Mouse (Mus musculus) ovary, postnatal 10 days (tissue): ENCODE measurements around the gene Gadd45g.

ENCODE experiments used
- DNase-seq: peaks from one replicate; pipeline ENCODE4 v3.0.0; 2022; ENCODE audit warnings: low spot score

Gadd45g gene

DNA sequence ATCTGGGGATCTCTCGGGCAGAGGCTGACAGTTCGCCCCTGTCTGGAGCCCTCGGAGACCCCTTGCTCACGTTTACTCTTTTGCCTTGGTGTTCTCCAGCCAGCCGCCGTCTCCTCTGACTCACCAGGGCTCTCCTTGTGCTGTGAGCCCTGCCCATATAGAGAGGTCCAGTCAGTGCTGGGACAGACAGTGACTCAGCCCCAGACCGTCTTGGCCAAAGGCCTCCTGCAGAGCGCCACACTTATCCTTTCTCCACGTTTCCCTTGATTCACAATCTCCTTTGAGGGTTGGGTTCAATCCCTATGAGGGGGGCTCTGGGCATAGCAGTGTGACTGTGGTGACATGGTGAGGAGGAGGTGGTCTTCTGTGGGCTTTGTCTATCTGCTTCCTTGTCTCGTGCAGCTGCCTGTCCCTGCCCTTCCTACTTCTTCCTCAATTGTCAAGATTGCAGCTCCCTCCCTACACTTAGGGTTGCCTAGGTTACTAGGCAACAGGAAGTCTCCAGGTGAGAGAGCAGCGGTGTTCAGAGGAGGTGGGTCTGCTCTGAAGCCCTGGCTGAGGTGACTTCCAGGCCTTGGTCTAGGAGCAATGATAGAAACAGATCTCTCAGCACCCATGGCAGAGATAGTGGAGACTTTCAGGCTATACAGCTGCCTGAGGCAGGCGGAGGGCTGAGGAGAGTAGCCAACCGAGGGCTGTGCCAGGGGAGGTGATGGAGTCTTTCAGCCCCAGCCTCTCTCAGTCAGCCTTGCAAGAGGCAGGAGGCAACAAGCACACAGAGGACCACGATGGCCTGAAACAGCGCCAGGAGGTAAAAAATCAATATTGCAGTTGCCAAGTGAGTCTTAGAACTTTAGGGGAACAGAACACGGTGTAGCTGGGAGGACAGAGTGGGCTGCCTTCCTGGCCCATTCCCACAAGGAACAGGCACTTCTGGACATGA lies 7.1 kb downstream of the Gadd45g start:
- DNase-seq, result no peak

DNA sequence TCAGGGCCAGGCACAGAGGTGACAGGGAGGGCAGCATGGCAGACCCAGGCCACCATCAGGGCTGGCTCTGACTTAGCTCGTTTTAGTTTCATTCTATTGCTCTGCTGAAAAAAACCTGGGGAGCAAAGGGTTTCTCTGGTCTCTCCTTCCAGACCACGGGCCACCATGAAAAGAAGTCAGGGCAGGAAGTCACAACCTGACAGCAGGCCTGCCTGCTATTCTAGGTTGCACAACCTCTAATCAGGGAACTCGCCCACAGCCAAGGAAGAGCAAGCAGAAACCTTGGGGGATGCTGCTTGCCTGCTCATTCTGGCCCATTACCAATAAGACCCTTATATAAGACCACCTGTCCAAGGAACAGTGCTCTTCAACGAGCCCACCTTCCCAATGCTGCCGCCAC lies 9.1 kb downstream of the Gadd45g start:
- DNase-seq, result no peak

DNA sequence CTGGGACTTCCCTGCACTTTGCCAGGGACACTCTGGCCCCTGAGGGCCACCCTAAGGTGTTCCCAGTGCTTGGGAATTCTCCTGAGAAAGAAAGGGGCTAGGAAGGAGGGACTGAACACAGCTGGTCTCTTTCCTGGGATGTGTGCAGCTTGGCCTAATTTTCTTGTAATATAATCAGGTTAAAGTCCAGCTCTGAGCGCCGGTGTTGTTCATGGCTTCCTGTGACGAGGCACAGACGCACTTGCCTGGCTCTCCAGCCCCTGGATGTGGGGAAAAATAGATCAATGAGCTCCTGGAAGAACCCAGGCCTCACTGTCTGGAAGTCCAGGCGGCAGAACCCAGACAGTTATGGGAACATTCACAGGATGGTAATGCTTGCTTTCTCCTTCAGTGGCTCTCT lies 10.7 kb downstream of the Gadd45g start:
- no peak for DNase-seq

DNA sequence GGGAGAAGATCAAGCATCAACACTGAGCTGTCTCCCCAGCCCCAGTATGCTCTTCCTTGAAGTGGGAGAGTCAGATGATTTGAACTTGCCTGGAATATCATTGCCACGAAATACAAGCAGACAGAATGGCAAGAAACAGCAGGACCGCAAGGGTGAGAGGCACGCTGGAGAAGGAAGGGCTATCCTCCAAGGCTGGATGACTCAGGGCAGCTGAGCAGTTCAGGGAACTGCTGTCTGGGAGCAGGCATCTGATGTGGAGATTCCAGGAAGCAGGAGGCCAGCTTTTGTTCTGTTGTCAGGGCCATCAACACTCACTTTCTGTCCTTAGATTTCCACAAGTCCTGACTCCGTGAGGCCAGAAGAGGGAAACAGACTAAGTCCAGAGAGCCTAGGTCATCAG lies 12.0 kb downstream of the Gadd45g start:
- DNase-seq, result no peak

DNA sequence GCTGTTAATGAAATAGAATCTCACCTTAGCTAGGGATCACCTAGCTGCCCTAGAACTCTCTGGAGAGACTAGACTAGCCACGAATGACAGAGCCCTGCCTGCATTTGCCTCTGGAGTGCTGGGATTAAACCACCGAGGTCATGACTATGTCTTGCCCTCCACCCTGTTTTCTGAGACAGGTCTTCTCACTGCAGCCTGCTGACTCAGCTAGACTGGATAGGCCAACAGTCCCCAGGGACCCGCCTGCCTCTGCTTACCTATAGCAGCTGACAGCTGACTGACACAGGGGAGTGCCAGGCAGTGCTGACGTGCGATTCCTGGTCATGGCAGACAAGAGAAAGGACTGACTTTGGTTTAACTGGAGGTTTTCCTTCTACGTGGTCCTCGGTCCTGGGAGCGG lies 12.7 kb downstream of the Gadd45g start:
- DNase-seq, result no peak

DNA sequence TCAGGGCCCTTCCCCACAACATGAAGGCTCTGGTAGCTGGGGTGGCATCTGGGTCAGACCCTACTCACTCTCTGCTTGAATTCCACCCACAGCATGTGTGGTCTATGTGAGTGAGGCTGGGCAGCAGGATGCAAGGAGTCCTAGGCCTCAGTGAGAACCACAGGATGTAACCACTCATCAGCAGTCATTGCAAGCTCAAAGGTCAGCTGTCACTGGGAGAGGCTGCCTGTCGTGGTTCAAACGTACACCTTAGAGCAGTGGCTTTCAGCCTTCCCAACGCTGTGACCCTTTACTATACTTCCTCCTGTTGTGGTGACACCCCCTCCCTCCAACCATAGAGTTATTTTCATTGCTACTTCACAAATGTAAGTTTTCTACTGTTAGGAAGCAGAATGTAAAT lies 13.3 kb downstream of the Gadd45g start:
- no peak for DNase-seq

DNA sequence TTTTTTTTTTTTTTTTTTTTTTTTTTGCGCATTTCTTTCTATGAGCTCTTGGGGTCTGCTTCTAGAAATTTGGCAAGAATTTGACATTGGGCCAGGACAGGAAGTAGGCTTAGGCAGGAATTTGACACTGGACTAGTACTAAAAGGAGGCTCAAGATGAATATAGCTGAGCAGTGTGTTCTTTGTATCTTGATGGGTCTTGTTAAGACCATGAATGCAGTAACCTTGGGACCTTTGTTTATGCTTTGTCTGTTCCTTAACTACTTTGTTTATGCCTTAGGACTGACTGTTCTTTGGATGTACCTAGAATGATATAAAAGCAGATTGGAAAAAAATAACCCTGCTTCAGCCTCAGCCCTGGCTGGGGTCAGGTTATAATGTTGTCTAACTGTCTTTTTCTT lies 16.3 kb downstream of the Gadd45g start:
- no peak for DNase-seq

DNA sequence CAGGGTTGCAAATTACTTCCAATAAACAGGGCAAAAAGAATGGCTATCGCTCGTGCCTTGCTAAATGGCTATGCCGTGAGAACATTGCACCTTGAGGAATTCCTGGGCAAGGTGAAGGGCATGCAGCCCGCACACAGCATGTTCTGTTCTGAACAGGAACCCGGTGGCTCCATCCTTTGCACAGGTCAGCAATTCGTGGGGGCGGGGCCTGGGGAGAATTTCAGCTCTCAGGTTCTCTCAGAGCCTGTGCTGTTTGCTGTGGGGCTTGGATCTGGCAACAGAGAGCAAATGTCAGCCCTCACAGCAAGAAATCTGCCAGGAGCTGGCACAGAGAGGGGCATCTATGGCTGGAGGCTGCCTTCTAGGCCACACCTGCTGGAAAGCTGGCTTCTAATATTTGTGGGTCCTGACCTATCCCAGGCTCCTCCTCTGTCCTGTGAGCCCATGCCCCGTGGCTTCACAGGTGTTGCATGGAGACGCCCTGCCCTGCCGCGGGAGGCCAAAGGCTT lies 19.7 kb downstream of the Gadd45g start:
- no peak for DNase-seq

DNA sequence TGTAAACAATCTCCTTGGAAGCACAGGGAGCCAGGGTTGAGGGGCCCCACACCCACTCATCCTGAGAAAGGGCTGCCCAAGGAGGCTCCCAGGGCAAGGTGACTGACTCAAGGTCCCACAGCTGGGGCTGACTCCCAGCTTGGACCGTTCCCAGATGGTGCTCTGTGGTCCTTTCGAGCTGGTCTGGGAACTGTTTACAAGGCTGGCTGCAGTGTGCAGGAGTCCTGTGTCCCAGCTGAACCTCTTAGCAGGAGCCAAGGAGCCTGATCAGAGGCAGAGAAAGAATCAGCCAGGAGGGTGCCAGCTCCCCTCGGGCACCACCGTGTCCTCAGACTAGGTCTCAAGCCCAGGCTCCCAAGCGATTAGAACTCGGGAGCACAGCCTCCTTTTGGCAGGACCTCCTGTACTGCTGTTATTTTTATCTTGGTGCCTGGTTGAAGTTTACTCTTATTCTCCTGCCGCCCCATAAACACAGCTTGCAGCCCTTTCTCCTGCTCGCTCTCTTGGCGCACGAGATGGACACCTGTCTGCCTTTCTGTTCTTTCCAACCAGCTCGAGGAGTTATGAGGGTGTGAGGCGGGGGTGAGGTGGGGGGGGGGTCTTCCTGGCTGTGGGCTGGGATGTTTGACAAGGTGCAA lies 22.1 kb downstream of the Gadd45g start:
- DNase-seq, result no peak

DNA sequence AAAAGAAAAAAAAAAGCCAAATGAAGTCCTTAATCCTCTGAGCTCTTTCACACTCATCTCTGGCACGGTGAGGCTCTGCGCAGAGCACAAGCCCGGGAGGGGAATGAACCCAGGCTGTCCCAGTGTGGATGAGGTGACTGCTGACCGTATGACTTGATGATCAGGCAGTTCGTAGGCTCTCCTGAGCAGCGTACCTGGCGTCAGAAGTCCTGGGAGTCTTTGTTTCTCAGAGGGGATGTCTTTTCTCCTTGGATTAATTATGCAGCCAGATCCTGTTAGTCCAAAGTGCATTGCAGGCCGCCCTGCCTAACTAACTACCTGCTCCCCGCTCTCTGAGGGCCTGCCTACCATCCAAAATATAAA lies 22.6 kb downstream of the Gadd45g start:
- no peak for DNase-seq

DNA sequence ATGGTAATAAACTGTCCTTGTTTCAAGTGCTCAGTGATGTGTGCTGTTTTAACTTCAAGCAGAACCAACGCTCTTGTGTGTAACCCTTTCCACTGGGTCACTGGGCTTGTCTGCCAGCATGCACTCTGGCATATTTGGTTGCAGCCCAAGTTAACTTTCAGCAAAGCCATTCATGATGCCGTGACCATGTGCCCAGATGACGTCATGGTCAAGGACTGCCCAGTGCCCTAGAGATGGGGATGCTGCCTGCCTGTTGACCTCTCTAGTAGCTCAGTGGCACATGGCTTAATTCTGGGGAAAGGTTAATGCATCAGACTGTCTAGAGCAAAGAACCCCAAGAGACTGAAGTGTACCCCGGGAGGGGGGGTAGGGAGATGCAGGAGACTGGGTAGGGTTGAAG lies 24.7 kb downstream of the Gadd45g start:
- no peak for DNase-seq

DNA sequence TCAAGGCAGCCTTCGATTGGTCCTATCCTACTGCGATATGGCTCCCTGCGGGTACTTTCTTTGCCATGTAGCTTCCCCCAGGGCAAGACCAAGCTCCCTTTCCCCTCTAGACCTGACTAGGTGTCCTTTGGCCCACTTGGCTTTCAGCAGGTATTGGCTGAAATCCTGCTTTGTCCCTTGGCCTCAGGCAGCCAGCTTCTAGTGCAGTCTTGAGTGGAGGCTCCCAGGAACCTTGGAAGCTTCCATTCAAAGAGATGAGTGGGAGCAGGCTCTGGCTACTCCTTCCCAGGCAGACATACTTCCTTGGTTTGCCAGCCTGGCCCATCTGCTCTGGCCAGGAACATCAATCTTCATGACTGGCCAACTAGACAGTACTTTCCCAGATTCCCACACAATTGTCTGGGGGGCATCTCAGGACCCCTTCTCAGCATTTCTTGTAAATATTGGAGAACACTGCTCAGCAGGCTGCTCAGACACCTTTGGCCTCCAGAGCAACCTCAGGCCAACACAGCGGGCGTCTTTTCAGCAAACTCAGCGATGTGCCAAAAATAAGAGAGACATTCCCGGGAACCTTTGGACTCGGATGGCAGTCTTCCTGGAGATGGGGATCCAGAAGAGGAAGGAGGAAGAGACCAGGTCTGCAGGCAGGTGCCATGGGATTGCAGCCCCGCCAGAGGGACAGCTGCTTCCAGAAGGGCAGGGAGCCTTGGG lies 25.9 kb downstream of the Gadd45g start:
- DNase-seq, result no peak

DNA sequence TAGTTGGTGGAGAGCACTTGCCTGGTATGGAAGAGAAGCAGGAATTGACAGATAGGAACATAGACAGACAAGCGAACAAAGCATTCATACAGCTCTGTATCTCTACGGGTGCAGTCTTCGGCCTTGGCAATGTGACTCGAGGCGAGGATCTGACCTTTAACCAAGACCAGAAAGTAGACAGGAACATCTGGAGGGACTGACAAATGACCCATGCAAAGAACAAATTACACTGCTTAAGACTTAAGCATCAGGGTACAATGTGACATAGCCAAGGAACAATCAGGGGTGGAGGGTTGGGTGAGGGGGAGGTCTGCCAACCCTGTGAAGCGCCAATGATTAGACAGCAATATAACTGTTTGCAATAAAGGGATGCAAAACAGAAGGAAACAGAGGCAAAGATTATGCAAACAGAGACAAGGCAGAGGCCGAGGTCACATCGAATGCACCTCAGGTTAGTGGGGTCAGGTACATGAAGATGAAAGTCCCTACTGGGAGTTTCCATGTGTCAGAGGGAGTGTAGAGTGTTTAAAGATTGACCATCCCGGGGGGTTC lies 26.6 kb downstream of the Gadd45g start:
- no peak for DNase-seq

DNA sequence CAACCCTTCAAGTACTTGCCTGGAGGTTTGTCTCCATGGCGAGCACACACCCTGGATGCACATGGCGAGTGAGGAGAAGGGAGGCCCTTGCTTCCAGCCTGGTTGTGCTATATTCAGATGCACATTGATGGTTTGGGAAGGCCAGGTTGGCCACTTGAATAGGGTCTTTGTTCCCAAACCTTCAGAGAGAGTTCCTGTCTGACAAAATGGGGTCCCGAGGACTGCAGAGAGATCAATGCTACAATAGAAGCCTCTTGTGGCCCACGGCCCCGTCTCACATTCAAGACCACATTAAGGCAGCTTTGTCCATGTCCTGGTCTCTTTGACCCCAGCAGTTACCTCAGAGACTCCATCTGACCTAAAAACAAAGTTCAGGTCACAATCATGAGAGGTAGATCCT lies 27.3 kb downstream of the Gadd45g start:
- DNase-seq, result no peak

DNA sequence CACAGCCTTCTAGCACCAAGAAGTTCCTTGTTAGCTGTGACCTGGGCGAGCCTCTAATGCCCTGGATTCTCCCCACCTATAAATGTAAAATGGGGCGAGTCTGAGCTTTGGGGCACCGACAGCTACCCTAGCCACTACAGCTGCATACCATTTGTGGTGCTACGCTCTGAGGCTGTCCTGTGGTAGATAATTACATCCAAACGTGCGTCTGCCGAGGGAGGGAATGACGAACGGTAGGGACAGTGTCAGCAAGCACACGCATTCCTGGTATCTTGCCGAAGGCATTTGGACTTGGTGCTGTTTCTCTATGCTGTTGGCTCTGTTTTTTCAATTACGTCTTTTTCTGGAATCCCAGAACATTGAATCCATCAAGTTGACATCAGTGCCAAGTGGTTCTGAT lies 29.7 kb downstream of the Gadd45g start:
- no peak for DNase-seq

DNA sequence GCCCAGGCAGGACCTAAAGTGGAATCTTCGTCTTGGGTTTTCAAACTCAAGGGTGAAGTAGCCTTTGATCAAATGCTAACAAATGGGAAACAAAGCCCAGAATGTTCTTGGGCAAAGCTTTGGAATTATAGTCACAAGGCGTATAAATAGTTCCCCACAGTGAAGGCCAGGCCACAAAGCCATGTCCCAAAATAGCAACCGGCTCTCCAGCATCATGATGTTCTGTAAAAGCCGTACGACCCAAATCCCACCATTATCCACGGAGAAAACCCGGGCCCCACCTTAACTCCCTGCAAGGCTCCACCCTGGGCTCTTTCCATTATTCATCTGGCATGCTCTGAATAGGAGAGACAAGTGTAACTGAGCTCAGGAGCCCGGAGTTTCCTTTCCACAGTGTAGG lies 32.3 kb downstream of the Gadd45g start:
- DNase-seq, result no peak

DNA sequence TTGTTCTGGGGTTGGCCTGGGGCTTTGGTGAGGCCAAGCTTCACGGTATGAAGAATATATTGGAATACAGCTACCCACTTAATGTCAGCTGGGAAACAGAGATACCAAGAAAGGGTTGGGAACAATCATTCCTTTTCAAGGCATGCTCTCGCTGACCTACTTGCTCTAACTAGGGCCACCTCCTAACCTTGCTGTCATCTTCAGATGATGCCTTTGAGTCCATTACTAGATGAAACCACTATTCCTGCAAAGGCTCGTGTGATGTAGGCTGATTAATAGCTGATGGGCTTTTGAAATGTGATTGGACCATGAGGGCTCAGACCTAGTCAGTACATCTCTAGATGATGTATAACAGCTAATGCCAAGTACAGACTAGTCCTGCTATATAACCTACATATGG lies 33.1 kb downstream of the Gadd45g start:
- no peak for DNase-seq

DNA sequence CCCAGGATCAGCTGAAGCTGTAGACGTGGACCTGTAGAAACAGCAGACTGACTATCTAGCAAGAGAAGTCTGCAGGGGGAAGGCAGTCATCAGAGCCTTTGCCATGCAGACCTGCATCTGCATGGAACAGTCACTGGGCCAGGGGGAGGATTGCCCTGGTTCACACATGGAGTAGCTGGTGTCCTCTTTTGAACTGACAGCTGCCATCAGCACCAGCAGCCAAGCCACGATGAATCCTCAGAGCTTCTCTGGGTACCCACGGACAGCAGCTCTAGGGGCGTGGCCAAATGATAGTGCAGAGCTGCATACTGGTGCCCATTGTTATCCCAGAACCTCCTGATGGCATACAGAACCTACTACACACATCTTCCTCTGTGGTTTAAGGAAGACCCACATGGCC lies 33.5 kb downstream of the Gadd45g start:
- DNase-seq, result no peak

DNA sequence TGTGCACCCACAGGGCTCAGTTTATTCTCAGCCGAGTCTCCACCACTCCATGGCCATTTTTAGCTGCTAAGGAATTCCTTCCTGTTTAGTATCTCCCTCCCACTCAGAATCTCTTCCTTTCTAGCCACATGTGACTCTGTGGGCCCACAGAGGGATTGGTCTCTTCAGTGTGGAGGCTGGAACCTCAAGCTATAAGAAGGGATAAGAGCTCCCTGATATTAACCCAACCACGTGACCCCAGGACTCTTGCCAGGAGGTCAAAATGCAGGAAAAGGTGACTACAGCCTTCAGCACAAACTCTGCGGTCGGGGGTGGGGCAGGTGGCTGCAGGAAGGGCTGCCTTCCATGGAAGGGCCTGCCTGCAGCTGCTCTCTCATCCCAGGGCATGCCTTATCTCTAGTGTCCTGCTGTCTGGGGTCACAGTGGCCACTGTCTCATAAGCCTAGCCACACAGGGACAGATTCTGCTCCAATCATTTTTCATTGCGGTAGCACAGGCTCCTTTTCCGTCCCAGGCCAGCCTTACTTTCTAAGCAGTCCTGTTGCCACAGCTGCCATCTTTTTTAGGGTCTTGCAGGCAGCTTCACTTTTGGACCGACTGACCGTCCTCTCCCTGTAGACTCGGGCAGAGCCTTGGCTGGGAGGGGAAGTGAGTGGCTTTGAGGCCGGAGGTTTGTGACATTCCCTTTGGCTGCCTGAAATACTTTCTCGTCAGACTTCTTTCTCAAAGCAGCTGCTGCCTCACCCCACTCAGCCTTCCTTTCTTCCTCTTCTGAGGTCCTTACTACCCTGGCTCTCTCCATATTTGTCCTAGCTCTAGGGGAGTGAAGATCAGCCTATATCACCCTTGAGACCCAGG lies 35.0 kb downstream of the Gadd45g start:
- no peak for DNase-seq

DNA sequence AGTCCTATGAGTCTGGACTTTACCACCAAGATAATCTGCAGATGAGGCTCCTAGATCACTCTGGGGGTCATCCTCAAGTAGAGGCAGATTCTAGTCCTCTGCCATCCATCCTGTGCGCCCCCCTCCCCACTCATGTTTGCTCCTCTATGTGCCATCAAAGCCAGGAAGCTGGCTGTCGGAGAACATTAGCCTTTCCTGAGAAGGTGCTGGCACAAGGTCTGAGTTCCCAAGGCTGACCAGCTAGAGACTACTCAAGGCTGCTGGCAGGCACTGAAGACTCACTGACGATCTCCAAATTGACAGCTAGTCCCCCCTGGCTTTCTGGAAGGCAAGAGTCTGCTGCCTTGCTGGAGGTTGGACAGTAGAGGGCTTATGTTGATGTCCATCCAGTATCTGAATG lies 35.7 kb downstream of the Gadd45g start:
- no peak for DNase-seq

DNA sequence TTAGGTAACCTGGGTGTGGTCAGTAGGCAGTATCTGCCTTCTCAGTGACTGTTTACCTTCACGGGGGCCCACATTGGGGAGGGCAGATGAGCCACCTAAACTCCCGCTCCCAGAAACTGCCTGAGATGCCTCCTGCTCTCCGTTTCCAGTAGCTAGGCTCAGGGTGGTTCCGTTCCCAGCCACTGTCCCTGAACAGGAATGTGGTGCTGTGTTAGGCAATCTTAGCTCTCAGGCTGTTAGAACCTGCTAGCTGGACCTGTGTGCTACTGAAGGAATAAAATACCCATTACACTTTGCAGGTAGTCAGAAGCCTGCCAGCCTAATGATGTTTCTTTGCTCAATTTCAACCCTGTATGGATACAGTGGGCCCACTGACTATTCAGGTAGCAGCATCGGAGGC lies 37.8 kb downstream of the Gadd45g start:
- DNase-seq, result no peak

DNA sequence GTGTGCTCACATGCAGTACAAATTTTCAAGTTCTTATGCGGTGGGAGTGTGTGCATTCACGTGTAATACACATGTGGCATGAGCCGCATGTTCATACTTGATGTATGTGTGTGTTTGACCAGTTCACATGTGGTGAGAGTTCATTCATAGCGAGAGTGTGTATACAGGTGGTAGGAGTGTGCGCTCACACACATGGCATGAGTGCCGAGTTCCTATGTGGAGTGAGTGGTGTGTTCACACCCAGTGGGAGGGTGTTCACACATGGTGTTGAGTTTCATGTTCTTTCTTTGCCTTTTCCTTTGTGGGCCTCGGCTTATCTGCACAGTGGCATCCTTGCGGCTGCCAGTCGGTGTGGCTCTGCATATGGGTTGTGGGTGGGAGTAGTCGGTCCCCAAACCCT lies 39.1 kb downstream of the Gadd45g start:
- DNase-seq, result no peak
